Comparison of ENCODE assay signal across 9 mouse cellular contexts in the genomic region with DNA sequence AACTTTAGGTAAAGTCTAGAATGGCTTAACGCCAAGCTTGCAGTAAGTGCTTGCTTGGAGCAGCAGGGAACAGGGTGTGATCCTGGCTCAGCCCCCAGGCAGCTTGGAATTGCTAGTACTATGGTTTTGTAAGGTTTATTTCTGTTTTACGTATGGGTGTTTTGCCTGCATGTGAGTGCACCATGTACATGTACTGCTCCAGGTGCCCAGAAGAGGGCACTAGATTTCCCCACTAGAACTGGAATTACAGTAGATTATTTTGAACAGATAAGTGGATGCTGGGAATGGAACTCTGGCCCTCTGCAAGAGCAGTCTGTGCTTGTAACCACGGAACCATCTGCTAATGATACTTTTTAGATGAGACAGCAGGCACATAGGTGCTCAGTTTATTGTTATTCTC.
DNase-seq lines count a peak whose midpoint lies in the region; ATAC-seq and TF ChIP-seq lines count a peak whose summit lies in the region.
"Had no signal": no experiment of that assay in that cellular context is flagged by ENCODE, and none has a peak within 500 bp of the region (broad histone marks: within the 10 kb centered on the region; RNA-seq: fewer than 3 reads in every experiment).

No protein-coding gene starts in this region.

- no peaks in the 10 kb centered on the region for H3K27me3 ChIP-seq in heart, adult 2 months (ENCODE audit: control insufficient read depth, insufficient read depth, low read length)
- 0 out of 2 replicates have a peak, but pooled peaks cover 3% of the 10 kb centered on the region for H3K27me3 ChIP-seq in heart, embryonic 12.5 days (replicated peaks)
- no peaks in the 10 kb centered on the region for H3K27me3 ChIP-seq in midbrain, embryonic 11.5 days (ENCODE audit: control insufficient read depth, insufficient read depth, low read length)
- H3K27me3 ChIP-seq in midbrain, embryonic 13.5 days, result no peaks in the 10 kb centered on the region
- H3K27me3 ChIP-seq: liver, embryonic 13.5 days had no signal

- TF ChIP-seq CTCF in heart, adult 2 months (IDR thresholded peaks at IDR 0.05), result peak; percentile 60
- TF ChIP-seq CTCF in brain, embryonic 14.5 days (IDR thresholded peaks at IDR 0.05; ENCODE audit: borderline replicate concordance, extremely low read depth, insufficient read depth, insufficient read length), result peak; percentile 35; the same call in 1 of the 2 replicates

- H3K4me3 ChIP-seq in heart, adult 2 months, result no peak overlapping the region
- H3K4me3 ChIP-seq in heart, embryonic 12.5 days, result no peak overlapping the region
- H3K4me3 ChIP-seq in midbrain, embryonic 11.5 days (ENCODE audit: low read depth, low read length), result no peak overlapping the region
- H3K4me3 ChIP-seq in midbrain, embryonic 13.5 days (replicated peaks), result no peak overlapping the region
- H3K4me3 ChIP-seq: liver, embryonic 13.5 days had no signal

- WGBS in heart, adult 2 months, result 82% methylated on average over 3 of the region's 3 CpGs
- WGBS in heart, embryonic 12.5 days, result 80% methylated on average over 3 of the region's 3 CpGs
- WGBS in midbrain, embryonic 11.5 days, result 75% methylated on average over 3 of the region's 3 CpGs
- 76% methylated on average over 3 of the region's 3 CpGs for WGBS in midbrain, embryonic 13.5 days

- no peaks in the 10 kb centered on the region for H3K36me3 ChIP-seq in heart, adult 2 months (ENCODE audit: control insufficient read depth, insufficient read depth, low read length)
- no peaks in the 10 kb centered on the region for H3K36me3 ChIP-seq in heart, embryonic 12.5 days
- H3K36me3 ChIP-seq in midbrain, embryonic 11.5 days (ENCODE audit: control insufficient read depth, insufficient read depth, low read length), result no peaks in the 10 kb centered on the region
- H3K36me3 ChIP-seq in midbrain, embryonic 13.5 days, result no peaks in the 10 kb centered on the region
- H3K36me3 ChIP-seq: liver, embryonic 13.5 days had no signal

- H3K9ac ChIP-seq in heart, adult 2 months (ENCODE audit: low read depth, low read length), result no peak overlapping the region
- no peak overlapping the region for H3K9ac ChIP-seq in heart, embryonic 12.5 days
- no peak overlapping the region for H3K9ac ChIP-seq in midbrain, embryonic 11.5 days (ENCODE audit: low read length)
- no peak overlapping the region for H3K9ac ChIP-seq in midbrain, embryonic 13.5 days (replicated peaks)
- H3K9ac ChIP-seq: liver, embryonic 13.5 days had no signal

- no peak overlapping the region for H3K4me2 ChIP-seq in heart, embryonic 12.5 days
- no peak overlapping the region for H3K4me2 ChIP-seq in midbrain, embryonic 11.5 days
- no peak overlapping the region for H3K4me2 ChIP-seq in midbrain, embryonic 13.5 days (replicated peaks)
- H3K4me2 ChIP-seq: liver, embryonic 13.5 days had no signal

- H3K79me2 ChIP-seq in heart, adult 2 months (replicated peaks; ENCODE audit: control insufficient read depth, insufficient read depth, low read length), result no peaks in the 10 kb centered on the region

- no peak for TF ChIP-seq EP300 in heart, adult 2 months (IDR thresholded peaks at IDR 0.05; ENCODE audit: insufficient read depth, low read depth, low read length)

- H3K9me3 ChIP-seq in heart, embryonic 12.5 days (replicated peaks), result 0 out of 2 replicates have a peak, but pooled peaks cover 4% of the 10 kb centered on the region
- no peaks in the 10 kb centered on the region for H3K9me3 ChIP-seq in midbrain, embryonic 11.5 days (ENCODE audit: control insufficient read depth, low read length)
- H3K9me3 ChIP-seq in midbrain, embryonic 13.5 days, result no peaks in the 10 kb centered on the region
- H3K9me3 ChIP-seq: liver, embryonic 13.5 days had no signal

- intact Hi-C loops in heart, adult 2 months (cut with DNase I), result no loop called here
- intact Hi-C loops in left cerebral cortex, postnatal 25 days (cut with DNase I), result no loop called here

- DNase-seq in heart, adult 2 months, result no peak
- peak; percentile 76 for DNase-seq in midbrain, embryonic 11.5 days (ENCODE audit: low spot score, missing footprints)
- DNase-seq in brain, embryonic 14.5 days (ENCODE audit: low read depth), result peak; percentile 15
- peak; percentile 13 to 17 for DNase-seq in thymus, postnatal 36 days
- no peak for DNase-seq in gastrocnemius, adult 18-20 months (ENCODE audit: low spot score)
- no peak for DNase-seq in left cerebral cortex, postnatal 25 days (ENCODE audit: low spot score in 2 of 2)
- DNase-seq: liver, embryonic 13.5 days had no signal

- no peak for TF ChIP-seq POLR2A in heart, adult 2 months (IDR thresholded peaks at IDR 0.05; ENCODE audit: insufficient read depth, low read depth, low read length)
- TF ChIP-seq POLR2A in brain, embryonic 14.5 days (IDR thresholded peaks at IDR 0.05; ENCODE audit: borderline replicate concordance, extremely low read depth, insufficient read depth, insufficient read length, poor library complexity, severe bottlenecking), result no peak

- no peak overlapping the region for H3K27ac ChIP-seq in heart, adult 2 months
- no peak overlapping the region for H3K27ac ChIP-seq in heart, embryonic 12.5 days (ENCODE audit: poor library complexity, severe bottlenecking)
- H3K27ac ChIP-seq in midbrain, embryonic 11.5 days (ENCODE audit: low read depth, low read length), result no peak overlapping the region
- H3K27ac ChIP-seq in midbrain, embryonic 13.5 days, result no peak overlapping the region
- H3K27ac ChIP-seq: liver, embryonic 13.5 days had no signal

- H3K4me1 ChIP-seq in heart, adult 2 months (ENCODE audit: control insufficient read depth, insufficient read depth, low read length), result no peaks in the 10 kb centered on the region
- H3K4me1 ChIP-seq in heart, embryonic 12.5 days (replicated peaks), result no peaks in the 10 kb centered on the region
- no peaks in the 10 kb centered on the region for H3K4me1 ChIP-seq in midbrain, embryonic 11.5 days (ENCODE audit: control insufficient read depth, insufficient read depth, low read length)
- no peaks in the 10 kb centered on the region for H3K4me1 ChIP-seq in midbrain, embryonic 13.5 days (replicated peaks)
- H3K4me1 ChIP-seq: liver, embryonic 13.5 days had no signal

- ATAC-seq in heart, embryonic 12.5 days (ENCODE audit: insufficient number of reproducible peaks, low FRiP score), result no peak
- ATAC-seq in midbrain, embryonic 11.5 days (ENCODE audit: low FRiP score), result no peak
- no peak for ATAC-seq in midbrain, embryonic 13.5 days

Comparison
In these comparisons a context has a peak if more than half of its experiments do, and no peak if none do; other contexts are left out.
1. DNase-seq: peak in midbrain, embryonic 11.5 days (single experiment), brain, embryonic 14.5 days (single experiment) and thymus, postnatal 36 days (2 of 2); none in heart, adult 2 months (0 of 2), gastrocnemius, adult 18-20 months (single experiment) and left cerebral cortex, postnatal 25 days (0 of 2).